In the genomic region with DNA sequence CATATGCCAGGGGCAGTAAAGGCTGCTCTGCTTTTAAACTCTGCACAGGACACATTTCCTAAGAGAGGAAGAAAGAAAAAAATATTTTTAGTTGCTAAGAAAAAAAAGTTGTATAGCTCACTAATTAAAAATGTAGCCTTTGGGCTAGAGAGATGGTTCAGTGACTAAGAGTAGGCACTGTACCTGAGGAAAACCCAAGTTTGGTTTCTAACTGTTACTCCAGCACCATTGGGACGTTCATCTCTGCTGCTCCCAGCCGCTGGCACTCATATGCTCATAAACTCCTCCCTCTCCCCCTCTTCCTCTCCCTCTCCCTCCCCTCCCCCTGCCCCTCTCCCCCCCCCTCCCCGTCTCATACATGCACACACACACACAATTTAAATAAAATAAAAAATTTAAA, we compare ENCODE assay signal across 18 mouse cellular contexts.
"Had no signal": no experiment of that assay in that cellular context is flagged by ENCODE, and none has a peak within 500 bp of the region (broad histone marks: within the 10 kb centered on the region; RNA-seq: fewer than 3 reads in every experiment).

No protein-coding gene starts in this region.

- DNase-seq: lung, embryonic 14.5 days; lung, postnatal 10 days; lung, postnatal 4 days; midbrain, embryonic 14.5 days; retina, postnatal 1 day; right cerebral cortex, adult 18-20 months; right cerebral cortex, postnatal 25 days; right cerebral cortex, postnatal 4 days; spleen, adult 18-20 months; thymus, adult 18-20 months; thymus, postnatal 14 days; thymus, postnatal 36 days had no signal

- H3K9ac ChIP-seq: lung, embryonic 14.5 days; midbrain, embryonic 12.5 days; neural tube, embryonic 13.5 days; neural tube, embryonic 15.5 days had no signal

- H3K4me2 ChIP-seq: lung, embryonic 14.5 days; midbrain, embryonic 12.5 days; neural tube, embryonic 13.5 days; neural tube, embryonic 15.5 days had no signal

- H3K4me3 ChIP-seq: midbrain, embryonic 10.5 days; midbrain, embryonic 12.5 days; myocyte; neural tube, embryonic 13.5 days; neural tube, embryonic 15.5 days had no signal

- H3K36me3 ChIP-seq: midbrain, embryonic 10.5 days; midbrain, embryonic 12.5 days; neural tube, embryonic 13.5 days; neural tube, embryonic 15.5 days had no signal

- H3K9me3 ChIP-seq: midbrain, embryonic 10.5 days; midbrain, embryonic 12.5 days; neural tube, embryonic 15.5 days had no signal

- H3K27me3 ChIP-seq: midbrain, embryonic 12.5 days; neural tube, embryonic 13.5 days; neural tube, embryonic 15.5 days had no signal

- H3K27ac ChIP-seq: midbrain, embryonic 10.5 days; midbrain, embryonic 12.5 days; neural tube, embryonic 13.5 days; neural tube, embryonic 15.5 days had no signal

- H3K4me1 ChIP-seq: midbrain, embryonic 10.5 days; midbrain, embryonic 12.5 days; neural tube, embryonic 13.5 days; neural tube, embryonic 15.5 days had no signal

- ATAC-seq: midbrain, embryonic 16.5 days had no signal
